Mouse (Mus musculus): ENCODE measurements around the gene Tomm34.

GRCm38 (mm10) chr2:164103501-164103900 is 32.5 kb upstream of the Tomm34 start:
- TF ChIP-seq CTCF (conservative IDR thresholded peaks at IDR 0.05; ENCODE audit: insufficient read depth, insufficient read length, low read depth, low read length) (peak; percentile 89), POLR2A (IDR thresholded peaks at IDR 0.05; ENCODE audit: low read depth, low read length) (no peak)

Data from kidney, adult 2 months (tissue).